Mouse (Mus musculus) ES-Bruce4 (cell line): ENCODE data around the gene Paxbp1.

Source experiments
- CTCF ChIP-seq: IDR thresholded peaks from one replicate; pipeline ENCODE4 v1.8.1; 2011; ENCODE audit warnings: low read depth, low read length
- EP300 ChIP-seq: IDR thresholded peaks from 2 replicates; pipeline ENCODE4 v1.6.1; 2011; ENCODE audit warnings: low read depth, low read length; ENCODE audit not compliant: insufficient read depth
- POLR2A ChIP-seq: IDR thresholded peaks from one replicate; pipeline ENCODE4 v1.8.1; 2011; ENCODE audit warnings: low read length; ENCODE audit not compliant: insufficient read depth

- no peak for TF ChIP-seq CTCF
- TF ChIP-seq EP300 = no peak
- TF ChIP-seq POLR2A = no peak
These were observed 28.6 kb downstream of the Paxbp1 start for GRCm38 (mm10) chr16:91015761-91016160.
